Mouse (Mus musculus) forebrain, postnatal 0 days (tissue): ENCODE data around the gene 2810408A11Rik. TPM values are rescaled to one million over a fixed set of nuclear protein-coding genes. Genes with fewer than 3 reads are reported as not detected.

Experiments used
- ATAC-seq: fragments of 200-750 bp; cut with Nextera tagmentation; 2 replicates; pipeline ENCODE4 v1.8.0; 2017; ENCODE audit warnings: mild to moderate bottlenecking, moderate library complexity
- DNase-seq: peaks from one replicate; pipeline ENCODE4 v3.0.0-alpha.2; 2015
- H3K27ac ChIP-seq: fragments of 300-500 bp; sonication (generic); 2 replicates; pipeline ENCODE4 v1.5.1; 2014; ENCODE audit warnings: low read depth, mild to moderate bottlenecking, antibody characterized with exemption, low read length, moderate library complexity, mixed read lengths
- H3K27me3 ChIP-seq: fragments of 300-500 bp; sonication (generic); 2 replicates; pipeline ENCODE4 v1.6.1; 2014; ENCODE audit warnings: mild to moderate bottlenecking, low read length, mixed read lengths; ENCODE audit not compliant: insufficient read depth
- H3K36me3 ChIP-seq: fragments of 300-500 bp; sonication (generic); 2 replicates; pipeline ENCODE4 v1.6.1; 2014; ENCODE audit warnings: mild to moderate bottlenecking, moderate library complexity; ENCODE audit not compliant: insufficient read depth
- H3K4me1 ChIP-seq: fragments of 300-500 bp; sonication (generic); 2 replicates; pipeline ENCODE4 v1.6.1; 2014; ENCODE audit warnings: antibody characterized with exemption; ENCODE audit not compliant: insufficient read depth
- H3K4me2 ChIP-seq: fragments of 300-500 bp; sonication (generic); 2 replicates; pipeline ENCODE4 v1.6.1; 2014; ENCODE audit warnings: low read depth, mild to moderate bottlenecking, moderate library complexity
- H3K4me3 ChIP-seq: fragments of 300-500 bp; sonication (generic); 2 replicates; pipeline ENCODE4 v1.5.1; 2014; ENCODE audit warnings: low read depth, low read length, mixed read lengths
- H3K9ac ChIP-seq: fragments of 300-500 bp; sonication (generic); 2 replicates; pipeline ENCODE4 v1.6.1; 2014; ENCODE audit warnings: mild to moderate bottlenecking
- H3K9me3 ChIP-seq: fragments of 300-500 bp; sonication (generic); 2 replicates; pipeline ENCODE4 v1.6.1; 2016; ENCODE audit warnings: low read length
- CTCF ChIP-seq: sonication (generic); IDR thresholded peaks from 2 replicates; pipeline ENCODE4 v1.5.1; 2016; ENCODE audit warnings: antibody characterized with exemption, control low read depth, low read depth
- WGBS: fragments of 180-500 bp; shearing (Covaris S2); extraction: QIAGEN DNeasy Blood & Tissue Kit; methylation state at CpG from one replicate; pipeline ENCODE4 v1.1.7; 2014; 5-methylcytosine and 5-hydroxymethylcytosine counted together
- microRNA-seq, 2 experiments: library from miRNA; unstranded; fragments of <30 nt; microRNA quantifications; one replicate each; pipeline ENCODE4; 2016
- polyA plus RNA-seq: library from polyadenylated mRNA; unstranded; fragments of >200 nt; fragmentation: Nextera tagmentation; extraction: Ambion mirVana; gene quantifications from 2 replicates; pipeline ENCODE4 v1.2.1, GENCODE M21; 2015
- total RNA-seq: library from RNA; depleted of rRNA; stranded (reverse); fragments of >200 nt; gene quantifications from 2 replicates; pipeline ENCODE4 v1.2.3, GENCODE M21; 2014; rRNA removed

2810408A11Rik gene
- total and polyA plus RNA-seq, 2 experiments from 2014 or later = 10.5 to 11.4 TPM

DNA sequence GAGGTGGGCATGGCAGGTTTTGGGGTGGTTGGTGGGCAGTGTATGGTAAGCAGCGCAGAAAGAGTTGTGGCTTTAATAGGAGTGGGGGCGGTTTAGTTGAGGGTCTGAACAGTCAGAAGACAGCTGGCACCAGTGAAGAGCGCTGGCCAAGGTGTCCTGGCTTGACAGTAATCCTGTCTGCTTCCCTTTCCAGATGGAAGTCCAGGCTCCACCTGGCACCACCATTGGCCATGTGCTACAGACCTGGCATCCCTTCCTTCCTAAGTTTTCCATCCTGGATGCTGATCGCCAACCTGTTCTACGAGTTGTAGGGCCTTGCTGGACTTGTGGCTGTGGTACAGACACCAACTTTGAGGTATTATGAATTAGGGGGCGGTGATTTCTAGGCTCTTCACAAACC, 52.8 kb downstream of the 2810408A11Rik start:
- Histone ChIP-seq H3K4me1 (peaks cover 11% of the 10 kb centered on the region), H3K36me3 (peaks cover 42% of the 10 kb centered on the region), H3K4me3 (0 out of 2 replicates have a peak overlapping the region, but pooled peaks have one; percentile 74), H3K27ac (no peak overlapping the region), H3K4me2 (peak overlapping the region; percentile 62), H3K27me3 (no peaks in the 10 kb centered on the region), H3K9ac (no peak overlapping the region), H3K9me3 (no peaks in the 10 kb centered on the region)
- no peak for TF ChIP-seq CTCF
- DNase-seq = no peak
- ATAC-seq = no peak
- 96% methylated on average over 6 of the region's 6 CpGs for WGBS

Small RNA genes within 50 kb of the gene (microRNA-seq; reads per million reads assigned to microRNA genes)
- 0 to 0.39 reads per million in 2 experiments for gene Mir6924

Other genes with a start within 250 kb of the 2810408A11Rik start
Only the 30 nearest of the 40 such genes appear.
- gene Polr2a, start 142.3 kb downstream of the 2810408A11Rik start, total RNA-seq = 11.1 and 20.5 TPM in 2 replicates
- 9.1 and 10.0 TPM in 2 replicates for gene Polr2a, start 142.3 kb downstream of the 2810408A11Rik start, polyA plus RNA-seq
- not detected in 2 replicates for gene Slc35g3, start 139.0 kb downstream of the 2810408A11Rik start, total RNA-seq
- 0.21 TPM in 1 of 2 replicates, not detected in the other for gene Slc35g3, start 139.0 kb downstream of the 2810408A11Rik start, polyA plus RNA-seq
- 20.3 and 22.9 TPM in 2 replicates for gene Zbtb4, start 135.1 kb downstream of the 2810408A11Rik start, total RNA-seq
- 2.1 and 2.7 TPM in 2 replicates for gene Zbtb4, start 135.1 kb downstream of the 2810408A11Rik start, polyA plus RNA-seq
- gene Chrnb1, start 105.0 kb downstream of the 2810408A11Rik start, total RNA-seq = 0.33 and 3.8 TPM in 2 replicates
- 0.69 and 1.2 TPM in 2 replicates for gene Chrnb1, start 105.0 kb downstream of the 2810408A11Rik start, polyA plus RNA-seq
- gene Fgf11, start 99.1 kb downstream of the 2810408A11Rik start, total RNA-seq = 10.1 and 15.9 TPM in 2 replicates
- 1.6 and 3.1 TPM in 2 replicates for gene Fgf11, start 99.1 kb downstream of the 2810408A11Rik start, polyA plus RNA-seq
- 0.23 and 0.76 TPM in 2 replicates for gene Tmem102, start 95.4 kb downstream of the 2810408A11Rik start, total RNA-seq
- 0.74 and 1.2 TPM in 2 replicates for gene Tmem102, start 95.4 kb downstream of the 2810408A11Rik start, polyA plus RNA-seq
- gene Gm39566, start 85.7 kb downstream of the 2810408A11Rik start, total RNA-seq = not detected in 2 replicates
- gene Gm39566, start 85.7 kb downstream of the 2810408A11Rik start, polyA plus RNA-seq = not detected in 2 replicates
- gene Spem2, start 82.5 kb downstream of the 2810408A11Rik start, total RNA-seq = not detected in 2 replicates
- not detected in 2 replicates for gene Spem2, start 82.5 kb downstream of the 2810408A11Rik start, polyA plus RNA-seq
- 0.38 and 0.62 TPM in 2 replicates for gene Spem1, start 78.8 kb downstream of the 2810408A11Rik start, total RNA-seq
- gene Spem1, start 78.8 kb downstream of the 2810408A11Rik start, polyA plus RNA-seq = 0.23 and 0.50 TPM in 2 replicates
- gene Nlgn2, start 63.2 kb downstream of the 2810408A11Rik start, total RNA-seq = 82.2 and 104 TPM in 2 replicates
- gene Nlgn2, start 63.2 kb downstream of the 2810408A11Rik start, polyA plus RNA-seq = 13.0 and 18.2 TPM in 2 replicates
- gene Tmem256, start 62.5 kb downstream of the 2810408A11Rik start, total RNA-seq = 117 and 189 TPM in 2 replicates
- 350 and 422 TPM in 2 replicates for gene Tmem256, start 62.5 kb downstream of the 2810408A11Rik start, polyA plus RNA-seq
- 26.6 and 30.6 TPM in 2 replicates for gene Plscr3, start 54.6 kb downstream of the 2810408A11Rik start, total RNA-seq
- gene Plscr3, start 54.6 kb downstream of the 2810408A11Rik start, polyA plus RNA-seq = 36.2 and 38.2 TPM in 2 replicates
- not detected in 2 replicates for gene Tnk1, start 42.3 kb downstream of the 2810408A11Rik start, total RNA-seq
- gene Tnk1, start 42.3 kb downstream of the 2810408A11Rik start, polyA plus RNA-seq = 0.10 and 0.23 TPM in 2 replicates
- not detected in 2 replicates for gene Tmem95, start 23.0 kb downstream of the 2810408A11Rik start, total RNA-seq
- gene Tmem95, start 23.0 kb downstream of the 2810408A11Rik start, polyA plus RNA-seq = not detected in 2 replicates
- gene Kctd11, start 19.6 kb downstream of the 2810408A11Rik start, total RNA-seq = 1.0 and 1.3 TPM in 2 replicates
- gene Kctd11, start 19.6 kb downstream of the 2810408A11Rik start, polyA plus RNA-seq = 0.58 and 0.88 TPM in 2 replicates
- 0.90 TPM in 1 of 2 replicates, not detected in the other for gene Acap1, start 5.4 kb downstream of the 2810408A11Rik start, total RNA-seq
- gene Acap1, start 5.4 kb downstream of the 2810408A11Rik start, polyA plus RNA-seq = 0.26 and 0.48 TPM in 2 replicates
- gene Neurl4, start 85 bp upstream of the 2810408A11Rik start, total RNA-seq = 97.4 and 155 TPM in 2 replicates
- 15.6 and 18.2 TPM in 2 replicates for gene Neurl4, start 85 bp upstream of the 2810408A11Rik start, polyA plus RNA-seq
- gene Gps2, start 12.9 kb upstream of the 2810408A11Rik start, total RNA-seq = 44.4 and 48.0 TPM in 2 replicates
- gene Gps2, start 12.9 kb upstream of the 2810408A11Rik start, polyA plus RNA-seq = 64.9 and 67.1 TPM in 2 replicates
- 489 and 520 TPM in 2 replicates for gene Eif5a, start 21.0 kb upstream of the 2810408A11Rik start, total RNA-seq
- gene Eif5a, start 21.0 kb upstream of the 2810408A11Rik start, polyA plus RNA-seq = 1,306 and 1,372 TPM in 2 replicates
- gene Ybx2, start 34.8 kb upstream of the 2810408A11Rik start, total RNA-seq = 7.8 and 22.8 TPM in 2 replicates
- 1.5 and 2.5 TPM in 2 replicates for gene Ybx2, start 34.8 kb upstream of the 2810408A11Rik start, polyA plus RNA-seq
- gene Slc2a4, start 47.2 kb upstream of the 2810408A11Rik start, total RNA-seq = 4.1 and 7.8 TPM in 2 replicates
- 3.5 and 3.9 TPM in 2 replicates for gene Slc2a4, start 47.2 kb upstream of the 2810408A11Rik start, polyA plus RNA-seq
- gene Cldn7, start 63.8 kb upstream of the 2810408A11Rik start, total RNA-seq = not detected in 2 replicates
- gene Cldn7, start 63.8 kb upstream of the 2810408A11Rik start, polyA plus RNA-seq = 0.34 and 0.42 TPM in 2 replicates
- gene Ctdnep1, start 80.2 kb upstream of the 2810408A11Rik start, total RNA-seq = 29.7 and 41.4 TPM in 2 replicates
- 21.2 and 23.2 TPM in 2 replicates for gene Ctdnep1, start 80.2 kb upstream of the 2810408A11Rik start, polyA plus RNA-seq
- 115 and 124 TPM in 2 replicates for gene Elp5, start 81.5 kb upstream of the 2810408A11Rik start, total RNA-seq
- gene Elp5, start 81.5 kb upstream of the 2810408A11Rik start, polyA plus RNA-seq = 187 and 198 TPM in 2 replicates
- gene Gabarap, start 90.2 kb upstream of the 2810408A11Rik start, total RNA-seq = 246 and 261 TPM in 2 replicates
- gene Gabarap, start 90.2 kb upstream of the 2810408A11Rik start, polyA plus RNA-seq = 574 and 668 TPM in 2 replicates
- 47.6 and 52.7 TPM in 2 replicates for gene Phf23, start 94.8 kb upstream of the 2810408A11Rik start, total RNA-seq
- gene Phf23, start 94.8 kb upstream of the 2810408A11Rik start, polyA plus RNA-seq = 48.0 and 49.7 TPM in 2 replicates
- gene Dvl2, start 99.6 kb upstream of the 2810408A11Rik start, total RNA-seq = 31.9 and 43.9 TPM in 2 replicates
- 12.7 and 15.7 TPM in 2 replicates for gene Dvl2, start 99.6 kb upstream of the 2810408A11Rik start, polyA plus RNA-seq
- gene Acadvl, start 114.4 kb upstream of the 2810408A11Rik start, total RNA-seq = 45.1 and 47.7 TPM in 2 replicates
- 47.9 and 51.5 TPM in 2 replicates for gene Acadvl, start 114.4 kb upstream of the 2810408A11Rik start, polyA plus RNA-seq
- 214 and 230 TPM in 2 replicates for gene Dlg4, start 116.0 kb upstream of the 2810408A11Rik start, total RNA-seq
- 12.1 and 14.3 TPM in 2 replicates for gene Dlg4, start 116.0 kb upstream of the 2810408A11Rik start, polyA plus RNA-seq
- gene Asgr1, start 153.1 kb upstream of the 2810408A11Rik start, total RNA-seq = 3.0 and 5.4 TPM in 2 replicates
- 4.3 and 4.5 TPM in 2 replicates for gene Asgr1, start 153.1 kb upstream of the 2810408A11Rik start, polyA plus RNA-seq